Mouse (Mus musculus): Measurements from ENCODE around the gene Alg11.

Gene Alg11

DNA sequence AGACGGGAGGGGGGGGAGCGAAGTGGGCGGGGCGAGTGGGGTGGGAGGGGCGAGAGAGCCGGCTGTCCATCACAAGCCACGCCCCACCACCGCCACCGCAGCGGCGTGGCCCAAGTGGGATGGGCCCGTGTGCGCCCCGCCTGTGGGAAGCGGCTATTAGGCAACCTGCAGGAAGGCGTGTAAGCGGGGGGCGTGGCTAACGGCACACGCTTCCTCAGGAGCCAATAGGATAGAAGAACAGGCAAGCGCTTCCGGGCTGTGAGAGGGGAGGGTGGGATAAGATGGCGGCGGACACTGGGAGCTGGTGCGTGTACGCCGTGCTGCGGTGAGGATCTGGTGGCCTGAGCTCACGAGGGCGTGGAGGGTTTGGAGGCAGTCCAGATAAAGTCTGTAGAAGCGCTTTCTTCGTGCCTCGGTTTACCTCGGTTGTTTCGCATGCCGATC lies at the start of gene Alg11:
Gene Alg11, plus strand, starts transcription at position 276 of the 444 bp plus-strand sequence.
- DNase-seq (ENCODE audit: low read depth, low spot score) = peak; percentile 98

DNA sequence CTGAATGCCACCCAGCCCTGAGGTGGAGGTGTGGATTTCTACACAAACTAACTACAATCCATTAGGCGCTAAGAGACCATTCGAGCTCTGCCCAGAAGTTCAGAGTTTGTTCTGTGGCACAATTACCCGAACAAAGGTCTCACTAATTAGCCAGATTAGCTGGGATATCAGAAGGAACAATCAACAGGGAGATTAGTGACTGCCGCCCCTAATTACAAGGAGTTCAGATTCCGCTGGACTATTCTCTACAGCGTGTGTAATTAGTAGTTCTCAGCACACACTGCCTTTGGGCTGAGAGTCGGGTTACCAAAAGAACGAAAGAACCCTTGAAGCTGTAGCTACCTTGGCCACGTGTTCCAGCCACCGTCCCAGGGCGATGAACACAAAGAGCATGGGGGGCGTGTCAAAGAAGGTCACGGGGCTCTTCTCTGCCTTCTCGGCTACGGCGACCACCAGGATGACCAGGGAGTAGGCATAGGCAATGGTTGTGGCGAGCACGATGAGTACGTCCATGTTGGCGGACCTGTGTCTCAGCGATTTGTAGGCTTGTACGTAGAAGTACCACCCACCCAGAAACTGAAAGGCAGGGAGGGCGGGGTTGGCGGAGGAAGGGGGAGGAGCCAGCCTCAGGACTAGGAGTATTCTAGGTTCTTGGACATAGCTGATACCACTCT lies 47.4 kb upstream of the Alg11 start:
- no peak for DNase-seq (ENCODE audit: low read depth, low spot score)

DNA sequence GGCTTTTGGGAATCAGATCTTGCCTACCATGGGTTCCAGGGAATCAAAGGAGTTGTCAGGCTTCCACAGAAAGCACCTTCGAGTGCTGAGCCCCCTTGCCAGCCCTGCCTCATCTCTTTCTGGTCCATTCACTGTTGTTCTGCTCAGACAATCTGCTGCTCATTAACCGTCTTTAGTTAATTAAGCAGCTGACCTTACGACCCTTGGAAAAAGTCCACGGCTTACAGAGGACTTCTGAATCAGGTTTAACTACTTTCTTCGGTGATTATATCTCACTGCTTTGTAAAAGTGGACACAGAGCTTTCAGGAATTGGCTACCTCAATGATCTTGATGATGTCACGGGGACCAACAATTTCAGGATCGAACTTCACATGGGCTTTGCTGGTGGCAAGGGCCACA lies 42.8 kb upstream of the Alg11 start:
- no peak for DNase-seq (ENCODE audit: low read depth, low spot score)

DNA sequence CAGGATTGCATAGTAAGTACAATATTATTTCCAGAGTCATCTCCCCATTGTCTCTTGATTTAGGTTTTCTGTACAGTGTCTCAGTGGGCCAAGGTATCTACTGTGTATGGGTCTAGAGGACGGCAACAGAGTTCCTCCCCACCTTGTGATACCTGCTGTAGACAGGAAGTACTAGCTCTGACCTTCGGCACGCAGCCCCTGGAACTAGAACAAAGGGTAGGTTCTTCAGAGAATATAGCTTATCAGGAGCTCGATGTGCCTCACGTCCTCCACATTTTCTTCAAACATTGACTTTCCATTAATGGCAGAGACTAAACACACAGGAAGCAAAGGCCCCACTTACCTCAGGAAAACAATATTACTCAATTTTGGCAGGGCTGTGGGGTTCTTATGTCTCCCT lies 41.0 kb upstream of the Alg11 start:
- no peak for DNase-seq (ENCODE audit: low read depth, low spot score)

DNA sequence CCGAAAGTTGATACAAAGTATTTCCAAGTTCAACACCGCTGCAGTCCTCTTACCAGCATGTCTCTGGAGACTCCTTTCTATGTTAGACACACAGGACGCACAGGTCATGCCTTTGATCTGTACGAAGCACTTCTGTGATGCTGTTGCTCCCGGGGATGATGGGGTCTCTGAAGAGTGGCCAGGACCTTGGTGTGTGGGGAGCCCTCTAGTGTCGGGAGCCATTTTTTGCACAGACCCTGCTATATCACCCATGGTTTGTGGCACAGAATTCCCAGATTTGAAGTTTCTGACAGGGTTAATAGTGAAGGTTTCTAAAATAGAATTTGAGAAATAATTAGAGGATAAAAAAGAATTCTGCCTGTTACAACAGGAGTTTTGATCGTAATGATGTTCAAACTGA lies 38.3 kb upstream of the Alg11 start:
- no peak for DNase-seq (ENCODE audit: low read depth, low spot score)

DNA sequence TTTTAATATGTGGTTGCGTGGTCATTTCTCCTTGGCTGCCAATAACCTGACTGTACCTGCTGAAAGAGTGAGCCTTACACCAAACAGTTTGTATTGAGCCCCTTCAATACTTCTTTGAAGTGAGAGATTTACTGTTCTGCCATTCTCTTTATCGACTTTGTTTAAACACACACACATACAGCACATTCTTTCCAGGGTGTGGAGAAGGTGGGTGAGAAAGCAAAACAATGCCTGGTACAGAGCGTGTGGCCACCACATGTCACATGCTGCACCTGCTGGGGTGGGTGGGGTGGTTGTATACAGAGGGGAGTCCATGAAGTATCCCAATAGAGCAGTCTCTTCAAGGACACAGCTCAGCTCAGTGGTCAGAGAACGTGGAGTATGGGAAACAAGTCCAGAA lies 35.3 kb upstream of the Alg11 start:
- no peak for DNase-seq (ENCODE audit: low read depth, low spot score)

DNA sequence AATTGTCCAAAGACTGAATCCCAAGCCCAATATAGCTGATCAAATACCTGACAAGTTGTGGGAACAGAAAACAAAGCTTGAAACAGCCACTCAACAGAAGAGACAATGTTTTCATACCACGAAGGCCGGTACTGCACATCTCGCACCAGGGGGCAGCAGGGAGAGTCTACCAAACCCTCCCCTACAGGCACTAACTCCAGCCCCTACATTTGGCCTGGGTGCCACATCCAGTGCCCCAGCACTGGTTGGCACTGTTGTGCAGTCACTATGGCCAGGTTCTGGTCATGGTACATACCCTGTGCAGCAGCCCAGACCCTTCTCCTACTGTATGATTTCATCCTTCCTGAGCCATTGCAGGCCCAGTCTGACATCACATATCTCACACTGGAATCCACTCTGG lies 31.5 kb upstream of the Alg11 start:
- DNase-seq (ENCODE audit: low read depth, low spot score) = no peak

DNA sequence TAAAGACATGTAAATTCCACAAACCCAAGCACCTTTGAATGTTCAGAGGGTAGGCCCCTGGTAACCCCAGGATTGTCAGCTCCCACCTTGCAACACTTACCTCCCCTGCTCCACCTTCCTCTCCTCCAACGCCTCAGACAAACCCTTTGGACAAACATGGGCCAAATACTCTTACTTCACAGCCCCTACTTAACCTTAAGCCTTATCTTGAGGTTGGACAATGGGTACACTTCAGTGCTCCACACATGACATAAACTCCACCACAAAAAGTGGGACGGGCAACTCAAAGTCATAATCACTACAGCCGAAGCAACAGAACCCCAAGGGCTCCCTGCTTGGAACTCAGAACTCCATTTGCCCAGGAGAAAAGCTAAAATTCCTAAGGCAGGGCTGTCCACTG lies 29.5 kb upstream of the Alg11 start:
- no peak for DNase-seq (ENCODE audit: low read depth, low spot score)

DNA sequence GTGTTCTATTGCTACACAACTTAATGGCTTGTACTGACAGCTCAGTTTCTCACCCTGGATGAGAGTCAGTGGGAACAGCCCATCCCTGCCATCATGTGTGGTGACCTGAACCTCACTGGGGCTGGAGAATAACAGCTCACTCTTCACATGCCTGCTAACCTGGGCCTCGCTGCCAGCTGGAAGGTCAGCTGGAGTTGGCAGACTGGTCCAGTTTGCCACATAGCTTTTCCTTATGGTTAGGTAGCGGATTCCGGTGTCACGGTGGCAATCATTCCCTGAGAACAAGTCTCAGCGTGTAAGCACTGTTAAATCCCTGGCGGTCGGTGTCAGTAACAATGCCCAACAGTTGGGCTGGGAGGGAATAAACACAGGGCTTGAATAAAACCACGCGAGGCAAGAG lies 24.4 kb upstream of the Alg11 start:
- DNase-seq (ENCODE audit: low read depth, low spot score) = no peak

DNA sequence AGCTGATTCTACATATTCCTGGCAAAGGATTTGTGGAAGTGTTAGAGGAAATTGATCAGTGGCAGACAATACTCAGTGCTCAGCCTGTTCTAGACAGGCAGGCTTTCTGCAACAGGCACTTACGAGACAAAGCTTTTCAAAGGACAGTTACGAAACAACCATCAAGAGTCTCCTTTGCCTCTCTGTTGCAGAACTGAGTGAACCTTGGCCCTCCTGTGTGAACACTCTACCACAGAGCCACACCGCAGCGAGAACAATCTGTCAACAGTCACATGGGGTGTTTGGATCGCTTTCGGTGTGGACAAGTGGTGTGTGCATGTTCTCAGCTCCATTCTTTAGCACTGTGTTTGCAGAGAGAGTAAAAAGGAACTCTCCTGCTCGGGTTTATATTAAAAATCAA lies 23.5 kb upstream of the Alg11 start:
- no peak for DNase-seq (ENCODE audit: low read depth, low spot score)

DNA sequence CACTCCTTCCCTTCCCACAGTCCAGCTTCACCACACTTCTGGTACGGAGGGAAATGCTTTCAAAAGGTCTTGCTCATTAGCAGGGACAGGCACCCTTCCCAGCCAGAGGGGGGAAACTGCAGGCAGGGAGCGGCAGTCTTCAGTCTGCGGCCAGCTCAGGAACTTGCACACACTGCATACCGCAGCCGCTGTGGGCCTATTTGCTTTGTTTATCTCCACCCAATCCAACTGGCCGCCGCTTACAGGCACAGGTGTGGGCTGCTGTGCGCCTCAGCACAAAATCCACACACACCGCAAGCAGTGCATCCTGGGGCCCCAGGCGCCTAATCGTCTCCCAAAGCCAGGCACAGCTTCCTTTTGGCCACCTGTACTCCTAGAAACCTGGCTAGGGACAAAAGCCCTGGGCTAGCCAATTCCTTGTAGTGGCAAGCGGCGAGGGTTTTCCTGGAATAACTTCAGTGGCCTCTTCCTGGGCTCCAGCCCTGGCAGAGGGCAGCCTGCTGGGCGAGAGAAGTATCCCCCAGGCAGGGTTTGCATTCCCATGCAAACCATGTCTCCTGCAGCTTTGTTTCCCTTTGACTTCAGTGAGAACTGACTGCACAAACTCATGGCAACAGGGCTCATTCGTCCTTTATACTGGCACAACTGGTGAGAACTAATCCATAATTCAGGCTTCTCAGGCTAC lies 20.9 kb upstream of the Alg11 start:
- DNase-seq (ENCODE audit: low read depth, low spot score) = no peak

DNA sequence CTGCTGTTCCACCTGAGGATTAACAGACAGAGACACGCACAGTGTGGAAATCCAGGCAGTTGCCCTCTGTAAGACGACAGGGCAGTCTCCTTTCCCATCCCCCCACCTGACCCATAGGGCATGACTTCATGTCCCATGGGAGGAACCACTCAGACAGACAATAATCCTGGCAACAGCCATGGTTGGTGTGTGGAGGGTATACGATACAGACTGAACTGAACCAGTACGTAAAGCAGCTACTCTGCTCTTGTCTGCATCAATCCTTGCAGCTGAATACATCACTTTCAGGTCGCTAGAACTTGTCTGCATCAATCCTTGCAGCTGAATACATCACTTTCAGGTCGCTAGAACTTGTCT lies 20.4 kb upstream of the Alg11 start:
- DNase-seq (ENCODE audit: low read depth, low spot score) = no peak

DNA sequence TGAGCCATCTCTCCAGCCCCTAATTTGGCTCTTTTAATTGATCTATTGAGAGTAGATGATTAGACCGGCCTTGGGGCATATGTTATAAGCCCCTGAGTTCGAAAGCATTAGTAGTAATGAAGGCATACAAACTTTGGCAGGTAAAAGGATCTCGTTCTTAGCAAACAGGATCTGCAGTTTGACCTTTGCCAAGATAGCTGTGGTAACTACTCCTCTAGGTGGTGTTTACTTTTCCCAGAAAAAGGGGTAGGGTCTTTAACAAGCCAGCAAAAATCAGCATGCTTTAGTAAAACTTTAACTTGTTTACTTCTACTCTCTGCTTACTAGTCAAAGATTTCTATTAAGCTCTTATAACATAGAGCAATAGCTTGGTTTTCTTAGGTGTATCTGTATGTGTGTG lies 18.0 kb upstream of the Alg11 start:
- no peak for DNase-seq (ENCODE audit: low read depth, low spot score)

DNA sequence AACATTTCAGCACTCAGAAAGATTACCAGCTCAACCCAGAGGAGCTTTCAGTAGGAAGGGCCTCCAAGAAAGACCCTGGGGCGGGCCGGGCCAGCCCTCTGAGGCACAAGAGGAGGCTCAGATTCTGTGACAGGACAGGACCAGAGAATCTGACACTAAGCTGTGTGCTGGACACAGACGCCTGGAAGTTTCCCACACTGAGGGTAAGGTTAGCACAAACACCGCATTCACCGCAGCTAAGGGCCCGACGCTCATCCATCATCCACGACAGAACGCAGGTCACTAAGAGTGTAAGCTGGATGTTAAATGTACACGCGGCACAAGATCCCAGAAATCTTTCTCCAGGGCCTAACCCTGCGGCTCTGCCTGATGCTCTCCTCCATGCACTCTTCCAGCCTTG lies 16.8 kb upstream of the Alg11 start:
- no peak for DNase-seq (ENCODE audit: low read depth, low spot score)

DNA sequence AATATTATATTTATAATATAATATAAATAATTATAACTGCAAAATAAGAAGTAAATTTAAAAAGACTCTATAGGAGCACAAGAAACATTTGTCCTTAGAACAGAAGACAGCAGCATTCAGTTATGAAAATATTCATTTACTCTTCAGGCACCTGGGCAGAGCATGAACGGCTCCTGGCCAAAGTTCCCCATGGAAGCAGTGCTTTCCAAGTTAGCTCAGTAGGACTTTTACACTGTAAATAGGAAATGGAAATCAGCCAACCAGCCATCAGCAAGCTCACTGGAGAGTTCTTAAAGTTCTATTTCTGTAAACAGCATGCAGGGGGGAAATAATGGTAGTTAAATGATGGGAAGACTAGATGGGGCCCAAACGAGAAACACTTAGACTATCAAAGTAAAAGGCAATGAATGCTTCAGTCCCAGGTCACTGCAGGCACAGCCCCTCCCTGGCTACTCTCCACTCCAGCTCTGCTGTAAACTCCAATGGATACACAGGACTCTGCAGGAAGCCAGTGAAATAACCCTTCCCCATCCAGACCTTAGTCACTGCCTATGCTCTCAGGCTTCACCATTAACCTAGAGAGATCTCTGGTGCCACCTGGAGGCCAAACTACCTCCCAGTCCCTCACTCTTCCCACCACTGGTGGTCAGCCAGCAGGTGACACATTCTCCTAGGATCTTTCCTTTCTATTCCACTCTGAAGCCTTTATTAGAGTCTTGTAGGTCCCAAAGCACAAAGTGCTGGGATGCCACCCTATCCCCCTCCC lies 12.6 kb upstream of the Alg11 start:
- no peak for DNase-seq (ENCODE audit: low read depth, low spot score)

DNA sequence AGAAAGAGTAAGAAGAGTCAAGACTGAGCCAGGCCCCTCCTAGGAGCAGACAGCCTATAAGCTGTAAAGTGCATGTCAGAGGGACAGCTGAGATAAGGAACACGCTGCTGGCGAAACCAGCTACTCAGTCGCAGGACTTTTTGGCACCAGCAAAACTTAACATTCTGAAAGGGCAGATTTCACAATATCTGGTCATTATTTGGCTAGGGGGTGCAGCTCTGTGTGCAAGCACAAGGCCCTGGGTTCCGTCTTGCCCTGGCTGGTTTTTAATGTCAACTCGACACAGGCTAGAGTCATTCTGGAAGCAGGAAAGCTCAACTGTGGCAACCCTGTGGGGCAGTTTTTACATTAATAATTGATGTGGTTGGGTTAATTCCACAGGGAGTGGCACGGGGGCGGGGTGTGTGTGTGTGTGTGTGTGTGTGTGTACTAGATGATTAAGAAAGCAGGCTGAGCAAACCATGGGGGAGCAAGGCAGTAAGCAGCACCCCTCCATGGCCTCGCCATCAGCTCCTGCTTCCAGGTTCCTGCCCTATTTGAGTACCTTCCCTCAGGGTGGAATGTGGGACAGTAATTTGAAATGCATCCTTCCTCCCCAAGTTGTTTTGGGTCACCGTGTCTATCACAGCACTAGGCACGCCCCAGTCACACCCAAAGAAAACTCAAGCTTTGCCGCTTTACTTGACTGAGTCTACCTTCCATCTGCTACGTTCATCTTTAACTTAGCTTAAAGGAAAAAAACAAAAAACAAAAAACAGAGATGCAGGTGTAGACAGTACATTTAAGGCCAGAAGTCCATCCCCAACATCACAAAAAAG lies 5.6 kb upstream of the Alg11 start:
- no peak for DNase-seq (ENCODE audit: low read depth, low spot score)

DNA sequence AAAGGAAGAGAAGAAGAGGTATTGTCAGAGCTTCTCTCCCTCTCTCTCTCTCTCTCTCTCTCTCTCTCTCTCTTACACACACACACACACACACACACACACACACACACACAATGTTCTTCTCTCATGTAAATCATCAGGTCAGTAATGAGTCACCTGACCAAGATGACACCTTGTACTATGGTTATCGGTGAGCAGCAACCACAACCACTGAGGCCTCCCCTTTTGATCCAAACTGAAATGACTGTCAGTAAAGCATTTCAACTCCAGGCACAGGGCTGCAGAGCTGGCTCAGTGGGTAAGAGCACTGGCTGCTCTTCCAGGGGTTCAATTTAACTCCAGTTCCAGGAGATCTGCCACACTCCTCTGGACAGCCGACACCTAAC lies 5.0 kb upstream of the Alg11 start:
- no peak for DNase-seq (ENCODE audit: low read depth, low spot score)

DNA sequence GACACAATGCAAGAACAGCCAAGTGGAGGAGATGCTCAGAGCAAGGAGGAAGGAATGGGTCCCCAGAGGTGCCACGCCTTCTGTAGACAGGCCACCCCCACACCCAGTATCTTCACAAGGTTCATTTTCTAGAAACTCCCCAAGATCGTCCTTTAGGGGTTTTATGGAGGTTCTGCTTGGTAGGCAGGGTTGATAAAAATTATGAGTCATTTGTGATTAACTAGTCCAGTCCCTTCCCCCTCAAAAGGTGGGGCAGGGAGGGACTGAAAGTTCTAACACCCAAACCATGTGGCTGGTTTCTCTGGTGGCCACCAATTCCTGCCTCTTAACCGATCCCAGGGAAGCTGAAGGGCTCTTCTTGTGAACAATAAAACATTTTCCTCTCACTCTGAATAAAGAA lies 3.7 kb upstream of the Alg11 start:
- DNase-seq (ENCODE audit: low read depth, low spot score) = no peak

DNA sequence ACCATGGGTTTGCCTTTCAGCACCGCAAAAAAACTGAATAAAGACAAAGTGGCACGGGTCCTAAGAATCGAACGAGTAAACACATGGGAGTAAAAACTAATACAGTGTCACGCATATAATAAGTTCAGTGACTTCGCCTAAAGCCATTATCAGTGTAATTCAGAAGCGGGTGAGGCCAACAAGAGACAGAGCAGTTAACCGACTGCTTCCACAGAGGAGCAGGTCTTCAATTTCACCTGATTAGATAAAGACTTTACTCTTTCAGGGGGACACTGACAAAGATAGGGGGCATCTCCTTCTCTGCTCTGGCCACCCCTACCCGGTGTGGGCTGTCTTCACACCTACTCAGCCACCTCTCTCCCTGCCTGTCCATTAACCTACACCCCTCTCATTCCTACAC lies 2.2 kb upstream of the Alg11 start:
- DNase-seq (ENCODE audit: low read depth, low spot score) = no peak

DNA sequence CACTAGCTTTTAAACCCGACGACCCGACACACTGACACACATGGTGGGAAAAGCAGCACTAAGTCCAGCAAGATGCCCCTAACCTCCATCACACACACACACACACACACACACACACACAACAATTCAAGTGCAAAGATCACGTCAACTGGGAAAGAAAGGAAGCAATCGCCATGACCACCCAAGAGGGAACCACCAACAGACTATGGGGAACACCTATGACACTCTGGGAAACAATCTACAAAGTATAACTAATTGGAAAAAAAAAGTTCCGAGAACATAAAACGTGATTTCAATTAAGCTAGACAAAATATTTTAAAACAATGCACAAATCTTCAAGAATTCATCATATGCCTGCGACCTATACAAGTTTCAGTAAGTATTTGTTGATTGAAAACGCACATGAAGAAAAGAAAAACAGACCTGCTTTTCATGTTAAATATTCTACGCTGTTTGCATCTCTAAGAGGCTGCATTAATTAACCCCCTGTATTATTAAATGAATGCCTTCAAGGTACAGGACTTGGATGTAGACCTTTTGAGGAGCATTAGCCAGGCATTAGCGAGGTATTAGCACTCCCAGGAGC lies 1.3 kb upstream of the Alg11 start:
- DNase-seq (ENCODE audit: low read depth, low spot score) = no peak

DNA sequence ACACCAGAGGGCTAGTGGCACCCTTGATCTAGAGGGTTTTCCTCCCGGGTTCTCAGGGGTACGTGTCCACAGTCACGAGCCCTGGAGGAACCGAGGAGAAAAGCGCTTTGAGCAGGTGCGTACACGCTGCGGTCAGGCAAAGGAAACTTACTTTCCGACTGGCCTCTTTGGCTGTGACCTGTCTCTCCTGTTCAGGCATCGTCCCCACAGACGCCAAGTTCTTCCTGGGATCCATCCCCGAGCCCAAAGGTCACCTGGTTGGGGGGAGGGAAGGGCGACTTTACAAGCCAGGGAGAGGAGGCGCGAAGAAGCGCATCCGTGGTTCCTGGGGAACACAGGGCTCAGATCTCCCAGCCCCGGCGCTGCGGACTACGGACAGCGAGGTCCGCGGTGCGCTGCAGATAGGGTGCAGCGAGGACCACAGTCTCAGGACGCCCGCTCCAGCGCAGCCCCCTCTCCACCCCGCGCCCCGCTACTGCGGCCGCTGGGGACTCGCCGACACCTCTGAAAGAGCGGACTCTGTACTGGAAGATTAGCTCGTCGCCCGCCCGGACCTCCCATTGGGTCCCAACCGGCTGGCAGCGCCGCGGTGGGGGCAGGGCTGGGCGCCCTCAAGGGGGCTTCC lies 588 bp upstream of the Alg11 start, which contains the start of gene Atp7b:
Gene Atp7b, minus strand, starts transcription at position 485 of the 625 bp plus-strand sequence.
- peak; percentile 5 for DNase-seq (ENCODE audit: low read depth, low spot score)

Data from skeletal muscle tissue, adult 2 months (tissue).